ENCODE assay signal across 19 mouse cellular contexts in the genomic region with DNA sequence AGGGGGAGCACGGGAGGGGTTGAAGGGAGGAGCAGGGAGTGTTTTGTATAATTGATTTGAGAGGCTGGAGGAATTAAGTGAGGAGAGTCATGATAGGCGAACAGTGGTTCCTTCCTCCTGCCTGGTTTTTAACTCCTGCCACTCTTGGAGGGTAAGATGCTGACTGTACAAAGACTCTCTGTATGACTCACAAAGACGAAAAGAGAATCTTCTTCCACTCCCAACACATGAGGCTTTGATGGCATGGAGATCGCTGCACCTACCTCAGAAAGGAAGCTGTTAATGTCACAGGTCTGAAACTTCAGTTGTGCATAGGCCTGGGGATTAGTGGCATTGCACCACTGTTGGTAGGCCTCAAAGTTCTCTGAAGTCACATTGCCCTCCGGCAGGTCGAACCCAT. TPM values are rescaled to one million over a fixed set of nuclear protein-coding genes. Genes with fewer than 3 reads are reported as not detected.
"Had no signal": no experiment of that assay in that cellular context is flagged by ENCODE, and none has a peak within 500 bp of the region (broad histone marks: within the 10 kb centered on the region; RNA-seq: fewer than 3 reads in every experiment).

No protein-coding gene starts in this region.

- DNase-seq: kidney, adult 2 months; kidney, postnatal 36 days; layer of hippocampus, postnatal 36 days; liver, embryonic 13.5 days; lung, adult 2 months; lung, postnatal 14 days; lung, postnatal 4 days; midbrain, embryonic 14.5 days; retina, postnatal 1 day; right cerebral cortex, postnatal 25 days; spleen, adult 18-20 months; thymus, postnatal 25 days had no signal

RNA-seq across cellular contexts. Expression of gene Slc6a18, which starts 7.7 kb away (rescaled TPM):
- polyA plus RNA-seq: limb, embryonic 11.5 days; liver, adult 2 months; liver, embryonic 13.5 days; lung, adult 2 months; lung, embryonic 16.5 days; midbrain, embryonic 11.5 days; midbrain, embryonic 14.5 days; neural tube, embryonic 13.5 days; stomach, embryonic 15.5 days had no signal

RNA-seq across cellular contexts. Expression of gene Slc6a19, which starts 19.2 kb away (rescaled TPM):
- polyA plus RNA-seq: limb, embryonic 11.5 days; limb, embryonic 14.5 days; lung, embryonic 16.5 days had no signal
